Comparison of ENCODE assay signal across 23 mouse cellular contexts in the genomic region with DNA sequence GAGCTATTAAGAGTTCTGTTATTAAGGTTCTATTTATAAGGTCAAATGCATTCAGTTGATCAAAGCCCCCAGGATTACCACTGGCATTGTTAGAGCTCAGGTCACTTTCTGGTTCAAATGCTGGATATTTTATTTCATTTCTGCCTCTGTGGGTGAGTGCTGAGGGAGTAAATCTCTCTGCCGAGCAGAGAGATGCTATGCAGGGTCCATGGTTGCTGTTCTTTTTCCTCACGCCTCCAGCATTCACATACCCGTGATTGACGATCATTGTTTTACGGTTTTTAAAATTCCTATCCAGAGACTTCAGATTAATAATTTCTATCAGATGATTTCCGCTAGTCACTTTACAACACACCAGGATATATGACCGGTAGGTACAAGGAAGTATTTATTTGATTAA.
"Had no signal": no experiment of that assay in that cellular context is flagged by ENCODE, and none has a peak within 500 bp of the region (broad histone marks: within the 10 kb centered on the region; RNA-seq: fewer than 3 reads in every experiment).

No protein-coding gene starts in this region.

- H3K9ac ChIP-seq: limb, embryonic 12.5 days; limb, embryonic 15.5 days; liver, embryonic 14.5 days; liver, postnatal 0 days; lung, embryonic 14.5 days; midbrain, embryonic 13.5 days; neural tube, embryonic 12.5 days had no signal

- H3K4me1 ChIP-seq: limb, embryonic 15.5 days; midbrain, embryonic 13.5 days; neural tube, embryonic 12.5 days had no signal

- H3K4me3 ChIP-seq: limb, embryonic 12.5 days; limb, embryonic 15.5 days; midbrain, embryonic 13.5 days; myocyte; neural tube, embryonic 12.5 days had no signal

- ATAC-seq: intestine, embryonic 16.5 days; liver, postnatal 0 days; lung, postnatal 0 days; midbrain, embryonic 13.5 days had no signal

- H3K4me2 ChIP-seq: limb, embryonic 12.5 days; limb, embryonic 15.5 days; liver, embryonic 11.5 days; lung, embryonic 14.5 days; midbrain, embryonic 13.5 days; neural tube, embryonic 12.5 days had no signal

- H3K9me3 ChIP-seq: limb, embryonic 12.5 days; limb, embryonic 15.5 days; midbrain, embryonic 13.5 days; neural tube, embryonic 12.5 days had no signal

- DNase-seq: kidney, adult 18-20 months; kidney, adult 9 months; kidney, postnatal 25 days; left cerebral cortex, postnatal 4 days; liver, postnatal 0 days; lung, embryonic 14.5 days; right cerebral cortex, adult 18-20 months; right cerebral cortex, postnatal 14 days; right cerebral cortex, postnatal 4 days; thymus, adult 2 months; thymus, postnatal 14 days; thymus, postnatal 4 days had no signal

- H3K27me3 ChIP-seq: limb, embryonic 12.5 days; limb, embryonic 15.5 days; midbrain, embryonic 13.5 days; neural tube, embryonic 12.5 days had no signal

- H3K27ac ChIP-seq: limb, embryonic 12.5 days; limb, embryonic 15.5 days; liver, embryonic 14.5 days; macrophage; midbrain, embryonic 13.5 days; neural tube, embryonic 12.5 days; stomach, postnatal 0 days had no signal

- H3K36me3 ChIP-seq: limb, embryonic 12.5 days; limb, embryonic 15.5 days; midbrain, embryonic 13.5 days; neural tube, embryonic 12.5 days had no signal
